Mouse (Mus musculus) brain, embryonic 14.5 days (tissue): ENCODE data around the gene Zfp652.

Experiments used
- CTCF ChIP-seq: fragments of 200-500 bp; IDR thresholded peaks from 2 replicates; pipeline ENCODE4 v1.5.1; 2012; ENCODE audit warnings: inconsistent platforms, mild to moderate bottlenecking, moderate library complexity, borderline replicate concordance; ENCODE audit not compliant: insufficient read depth, insufficient read length; ENCODE audit errors: extremely low read depth
- POLR2A ChIP-seq: fragments of 200-500 bp; IDR thresholded peaks from 2 replicates; pipeline ENCODE4 v1.6.1; 2012; ENCODE audit warnings: mild to moderate bottlenecking, inconsistent platforms, borderline replicate concordance; ENCODE audit not compliant: poor library complexity, insufficient read depth, insufficient read length, severe bottlenecking; ENCODE audit errors: extremely low read depth

GRCm38 (mm10) chr11:95833006-95833570 lies 120.6 kb downstream of the Zfp652 start:
- TF ChIP-seq CTCF (no peak), POLR2A (no peak)
